Mouse (Mus musculus) midbrain, embryonic 11.5 days (tissue): ENCODE data around the gene Crebbp. TPM values are rescaled to one million over a fixed set of nuclear protein-coding genes. Genes with fewer than 3 reads are reported as not detected.

Experiments
- ATAC-seq: fragments of 200-750 bp; cut with Nextera tagmentation; 2 replicates; pipeline ENCODE4 v1.8.0; 2017; ENCODE audit warnings: moderate TSS enrichment, moderate library complexity; ENCODE audit not compliant: low FRiP score
- DNase-seq: peaks from one replicate; pipeline ENCODE4 v3.0.0; 2015; ENCODE audit warnings: low spot score; ENCODE audit errors: missing footprints
- H3K27ac ChIP-seq: fragments of 300-500 bp; sonication (generic); 2 replicates; pipeline ENCODE4 v1.5.1; 2014; ENCODE audit warnings: low read depth, low read length
- H3K27me3 ChIP-seq: fragments of 300-500 bp; sonication (generic); 2 replicates; pipeline ENCODE4 v1.6.1; 2014; ENCODE audit warnings: mild to moderate bottlenecking, low read length, moderate library complexity, mixed read lengths; ENCODE audit not compliant: control insufficient read depth, insufficient read depth
- H3K36me3 ChIP-seq: fragments of 300-500 bp; sonication (generic); 2 replicates; pipeline ENCODE4 v1.6.1; 2014; ENCODE audit warnings: mild to moderate bottlenecking, low read length, moderate library complexity, mixed read lengths; ENCODE audit not compliant: control insufficient read depth, insufficient read depth
- H3K4me1 ChIP-seq: fragments of 300-500 bp; sonication (generic); 2 replicates; pipeline ENCODE4 v1.6.1; 2014; ENCODE audit warnings: low read length; ENCODE audit not compliant: control insufficient read depth, insufficient read depth
- H3K4me2 ChIP-seq: fragments of 300-500 bp; sonication (generic); 2 replicates; pipeline ENCODE4 v1.6.1; 2014; ENCODE audit warnings: mild to moderate bottlenecking, moderate library complexity
- H3K4me3 ChIP-seq: fragments of 300-500 bp; sonication (generic); 2 replicates; pipeline ENCODE4 v1.5.1; 2014; ENCODE audit warnings: low read depth, low read length
- H3K9ac ChIP-seq: fragments of 300-500 bp; sonication (generic); 2 replicates; pipeline ENCODE4 v1.6.1; 2014; ENCODE audit warnings: low read length
- H3K9me3 ChIP-seq: fragments of 300-500 bp; sonication (generic); 2 replicates; pipeline ENCODE4 v1.6.1; 2016; ENCODE audit warnings: low read length; ENCODE audit not compliant: control insufficient read depth
- WGBS: fragments of 180-500 bp; shearing (Covaris S2); extraction: QIAGEN DNeasy Blood & Tissue Kit; methylation state at CpG from one replicate; pipeline ENCODE4 v1.1.7; 2014; 5-methylcytosine and 5-hydroxymethylcytosine counted together
- polyA plus RNA-seq: library from polyadenylated mRNA; unstranded; fragments of >200 nt; fragmentation: Nextera tagmentation; extraction: Ambion mirVana; gene quantifications from 2 replicates; pipeline ENCODE4 v1.2.1, GENCODE M21; 2014

Gene Crebbp
- polyA plus RNA-seq, 1 experiment from 2014 or later = 30.8 TPM

- DNase-seq (no peak), ATAC-seq (no peak)
- no peaks in the 10 kb centered on the region for H3K9me3 ChIP-seq
- H3K9ac ChIP-seq = no peak overlapping the region
- no peak overlapping the region for H3K4me2 ChIP-seq
- no peak overlapping the region for H3K27ac ChIP-seq
- H3K4me3 ChIP-seq = no peak overlapping the region
- H3K36me3 ChIP-seq = peaks cover 5% of the 10 kb centered on the region
- no peaks in the 10 kb centered on the region for H3K4me1 ChIP-seq
- 85% methylated on average over 3 of the region's 3 CpGs for WGBS
- no peaks in the 10 kb centered on the region for H3K27me3 ChIP-seq
Observed at GRCm38 (mm10) chr16:4169530-4169929, 44.3 kb downstream of the Crebbp start.

GRCm38 (mm10) chr16:4168476-4168875 lies 45.3 kb downstream of the Crebbp start:
- H3K36me3 ChIP-seq = peaks cover 5% of the 10 kb centered on the region

GRCm38 (mm10) chr16:4160898-4161247 lies 52.9 kb downstream of the Crebbp start:
- H3K9ac ChIP-seq = no peak overlapping the region
- no peaks in the 10 kb centered on the region for H3K4me1 ChIP-seq
- ATAC-seq (no peak), DNase-seq (no peak)
- H3K27ac ChIP-seq = no peak overlapping the region
- no peaks in the 10 kb centered on the region for H3K9me3 ChIP-seq
- H3K27me3 ChIP-seq = no peaks in the 10 kb centered on the region
- H3K36me3 ChIP-seq = no peaks in the 10 kb centered on the region
- H3K4me3 ChIP-seq = no peak overlapping the region
- H3K4me2 ChIP-seq = no peak overlapping the region

More at GRCm38 (mm10) chr16:4168476-4168875, 45.3 kb downstream of the Crebbp start:
- H3K4me2 ChIP-seq = no peak overlapping the region
- H3K4me3 ChIP-seq = no peak overlapping the region
- H3K9me3 ChIP-seq = no peaks in the 10 kb centered on the region
- 100% methylated on average over 1 of the region's 1 CpGs for WGBS
- no peaks in the 10 kb centered on the region for H3K27me3 ChIP-seq
- no peak overlapping the region for H3K27ac ChIP-seq
- H3K9ac ChIP-seq = no peak overlapping the region
- H3K4me1 ChIP-seq = no peaks in the 10 kb centered on the region
- DNase-seq = no peak
- ATAC-seq = no peak

GRCm38 (mm10) chr16:4160246-4160897 lies 53.4 kb downstream of the Crebbp start:
- H3K27me3 ChIP-seq = no peaks in the 10 kb centered on the region
- H3K9me3 ChIP-seq = no peaks in the 10 kb centered on the region
- H3K4me2 ChIP-seq = no peak overlapping the region
- ATAC-seq (no peak), DNase-seq (no peak)
- H3K4me1 ChIP-seq = no peaks in the 10 kb centered on the region
- no peak overlapping the region for H3K4me3 ChIP-seq
- 92% methylated on average over 4 of the region's 4 CpGs for WGBS
- no peaks in the 10 kb centered on the region for H3K36me3 ChIP-seq
- H3K9ac ChIP-seq = no peak overlapping the region
- no peak overlapping the region for H3K27ac ChIP-seq

GRCm38 (mm10) chr16:4153121-4153520 lies 60.7 kb downstream of the Crebbp start:
- WGBS = 96% methylated on average over 1 of the region's 1 CpGs
- Histone ChIP-seq H3K4me2 (no peak overlapping the region), H3K9me3 (no peaks in the 10 kb centered on the region), H3K9ac (no peak overlapping the region), H3K36me3 (peaks cover 2% of the 10 kb centered on the region; the same call in 1 of the 2 replicates), H3K27ac (no peak overlapping the region), H3K4me1 (no peaks in the 10 kb centered on the region), H3K27me3 (no peaks in the 10 kb centered on the region), H3K4me3 (no peak overlapping the region)
- ATAC-seq (no peak), DNase-seq (no peak)

- no peak for DNase-seq
- Histone ChIP-seq H3K9me3 (no peaks in the 10 kb centered on the region), H3K36me3 (peaks cover 6% of the 10 kb centered on the region), H3K27me3 (no peaks in the 10 kb centered on the region), H3K4me3 (no peak overlapping the region), H3K4me2 (no peak overlapping the region), H3K27ac (no peak overlapping the region), H3K4me1 (no peaks in the 10 kb centered on the region), H3K9ac (no peak overlapping the region)
- 87% methylated on average over 6 of the region's 6 CpGs for WGBS
- no peak for ATAC-seq
Observed at GRCm38 (mm10) chr16:4138541-4138940, 75.3 kb downstream of the Crebbp start.

GRCm38 (mm10) chr16:4133754-4134153 lies 80.0 kb downstream of the Crebbp start:
- H3K9me3 ChIP-seq = no peaks in the 10 kb centered on the region
- no peak overlapping the region for H3K9ac ChIP-seq
- DNase-seq (no peak), ATAC-seq (no peak)
- no peak overlapping the region for H3K4me3 ChIP-seq
- no peaks in the 10 kb centered on the region for H3K27me3 ChIP-seq
- no peaks in the 10 kb centered on the region for H3K4me1 ChIP-seq
- H3K36me3 ChIP-seq = peaks cover 6% of the 10 kb centered on the region
- 97% methylated on average over 1 of the region's 1 CpGs for WGBS
- no peak overlapping the region for H3K27ac ChIP-seq
- H3K4me2 ChIP-seq = no peak overlapping the region

GRCm38 (mm10) chr16:4128894-4129293 lies 84.9 kb downstream of the Crebbp start:
- Histone ChIP-seq H3K4me3 (no peak overlapping the region), H3K9me3 (no peaks in the 10 kb centered on the region), H3K4me1 (no peaks in the 10 kb centered on the region), H3K27ac (no peak overlapping the region), H3K27me3 (no peaks in the 10 kb centered on the region), H3K36me3 (peaks cover 12% of the 10 kb centered on the region; the same call in 1 of the 2 replicates), H3K9ac (no peak overlapping the region), H3K4me2 (no peak overlapping the region)
- WGBS = 83% methylated on average over 1 of the region's 1 CpGs
- DNase-seq (no peak), ATAC-seq (no peak)

GRCm38 (mm10) chr16:4117072-4117471 lies 96.7 kb downstream of the Crebbp start:
- Histone ChIP-seq H3K27ac (no peak overlapping the region), H3K9me3 (no peaks in the 10 kb centered on the region), H3K36me3 (peaks cover 38% of the 10 kb centered on the region), H3K4me3 (no peak overlapping the region), H3K9ac (no peak overlapping the region), H3K4me1 (no peaks in the 10 kb centered on the region), H3K27me3 (no peaks in the 10 kb centered on the region), H3K4me2 (no peak overlapping the region)
- DNase-seq = no peak
- ATAC-seq = no peak
- 97% methylated on average over 4 of the region's 4 CpGs for WGBS
